Mouse (Mus musculus) spleen, adult 12 weeks (tissue): ENCODE measurements at regions not wholly inside any gene's neighbourhood (a gene's known extent, or its start where the extent isn't known, plus 50 kb on each side); places are given as distances from the start of the nearest gene placed in this dataset.
A peak's percentile ranks its signal among the peaks of the same experiment; 100 is the strongest.
"Not testable (repeated sequence)": the region's sequence is repeated elsewhere in the genome, so short reads cannot be mapped to it uniquely, and the experiment has no call there.

Experiments
- DNase-seq: peaks from one replicate; pipeline ENCODE4 v3.0.0; 2022; ENCODE audit warnings: low spot score

- no peak for DNase-seq
Observed at GRCm38 (mm10) chr16:93341791-93342190, 262.1 kb downstream of the Setd4 start.

DNA sequence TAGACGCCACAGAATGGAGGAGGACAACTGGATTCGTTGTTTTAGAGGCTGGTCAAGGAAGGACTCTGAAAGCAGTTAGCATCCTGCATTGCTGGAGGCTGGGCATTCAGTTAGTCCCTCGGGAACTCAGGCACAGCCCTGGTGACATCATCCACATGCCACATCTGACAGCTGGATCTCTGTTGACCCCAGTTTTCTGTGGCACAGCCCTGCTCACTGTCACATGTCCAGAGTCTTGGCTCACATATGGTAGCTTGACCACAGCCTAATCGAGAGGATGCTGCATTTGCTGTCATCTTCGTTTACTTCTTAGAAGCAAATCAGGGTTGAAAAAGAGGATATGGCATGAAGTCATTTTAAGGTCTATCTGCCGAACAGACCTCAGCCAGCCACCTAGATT, 265.1 kb downstream of the Setd4 start:
- DNase-seq = no peak

DNA sequence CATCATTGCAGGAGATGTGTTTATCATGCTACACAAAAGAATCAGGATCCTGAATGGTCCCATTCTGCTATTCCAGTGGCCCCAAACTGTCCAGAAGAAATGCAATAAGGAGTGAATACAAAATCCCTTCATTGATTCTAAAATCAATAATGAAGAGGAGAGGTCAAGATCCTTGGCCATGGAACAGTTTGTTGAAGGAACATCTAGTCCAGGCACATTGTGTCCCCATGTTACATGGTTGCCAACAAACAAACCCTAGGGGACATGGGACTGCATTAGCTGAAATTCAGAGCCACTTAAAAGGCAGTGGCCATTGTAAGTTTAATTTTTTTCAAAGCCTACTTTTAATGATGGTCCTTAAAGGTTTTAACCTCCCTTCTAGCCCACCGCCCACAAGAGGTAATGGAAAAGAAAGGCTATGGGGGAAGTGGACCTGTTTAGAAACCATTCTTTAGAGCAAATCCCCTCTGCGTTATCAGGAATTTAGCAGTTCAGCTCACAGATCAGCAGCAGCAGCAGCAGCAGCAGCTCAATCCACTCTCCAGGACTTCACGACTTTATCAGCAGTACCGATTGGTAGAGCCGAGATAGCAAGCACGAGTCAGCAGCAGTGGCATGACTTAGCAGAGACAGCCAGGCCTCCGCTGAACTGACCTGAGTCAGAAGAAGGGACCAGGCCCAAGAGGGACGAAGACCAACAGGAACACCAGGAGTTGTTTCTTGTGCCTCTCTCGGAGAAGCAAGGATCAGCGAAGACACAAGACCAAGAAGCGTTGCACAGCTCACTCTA, 268.3 kb downstream of the Setd4 start:
- DNase-seq = no peak

DNA sequence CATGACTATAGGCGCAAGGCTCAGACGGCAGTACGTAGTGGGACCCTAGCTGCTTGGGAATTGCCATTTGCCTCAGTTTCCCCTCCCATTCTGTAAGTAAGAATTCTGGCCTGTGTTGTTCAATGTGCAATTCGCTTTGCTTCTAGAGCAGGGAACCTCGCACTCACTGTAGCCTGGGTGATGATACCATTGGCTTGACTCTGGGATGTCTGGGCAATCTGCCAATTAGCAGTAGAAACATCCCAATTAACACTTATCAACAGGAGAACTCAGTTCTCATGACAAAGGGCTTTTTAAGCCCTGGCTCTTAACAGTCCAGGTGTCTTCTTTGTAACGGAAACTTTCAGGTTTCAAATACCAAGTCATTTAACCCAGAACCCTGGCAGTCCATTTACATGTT, 270.2 kb downstream of the Setd4 start:
- no peak for DNase-seq

DNA sequence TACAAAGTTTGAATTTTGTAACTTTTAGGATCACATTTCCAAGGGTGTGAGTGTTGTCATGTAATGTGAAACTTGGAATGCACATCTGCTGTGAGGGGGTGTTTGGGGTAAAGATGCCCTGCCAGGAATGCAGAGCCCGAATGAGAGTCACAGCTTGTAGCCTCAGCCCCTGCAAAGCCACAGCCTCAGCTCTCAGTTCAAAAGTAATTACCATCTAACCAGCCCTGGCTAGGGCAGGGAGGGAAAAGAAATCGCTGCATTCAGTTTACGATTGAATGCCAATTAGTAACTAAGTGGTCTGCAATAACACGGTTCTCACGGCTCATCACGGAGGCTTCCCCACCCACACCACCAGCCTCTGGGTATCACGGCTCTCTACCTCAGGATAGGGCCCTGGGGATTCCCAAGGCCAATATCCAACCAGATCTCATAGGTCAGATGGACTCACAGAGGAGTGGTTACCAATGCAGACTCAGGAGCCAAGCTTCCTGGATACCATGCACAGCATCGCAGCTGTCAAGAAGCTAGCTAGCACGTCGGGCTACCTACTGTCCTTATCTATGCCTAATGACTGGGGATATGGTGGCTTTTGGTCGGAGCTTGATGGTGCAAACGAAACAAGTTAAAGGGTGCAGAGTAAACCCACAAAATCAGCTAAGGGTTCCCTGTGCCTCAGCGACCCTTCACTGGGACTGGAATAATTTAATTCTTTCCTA, 275.0 kb downstream of the Setd4 start:
- DNase-seq = no peak

DNA sequence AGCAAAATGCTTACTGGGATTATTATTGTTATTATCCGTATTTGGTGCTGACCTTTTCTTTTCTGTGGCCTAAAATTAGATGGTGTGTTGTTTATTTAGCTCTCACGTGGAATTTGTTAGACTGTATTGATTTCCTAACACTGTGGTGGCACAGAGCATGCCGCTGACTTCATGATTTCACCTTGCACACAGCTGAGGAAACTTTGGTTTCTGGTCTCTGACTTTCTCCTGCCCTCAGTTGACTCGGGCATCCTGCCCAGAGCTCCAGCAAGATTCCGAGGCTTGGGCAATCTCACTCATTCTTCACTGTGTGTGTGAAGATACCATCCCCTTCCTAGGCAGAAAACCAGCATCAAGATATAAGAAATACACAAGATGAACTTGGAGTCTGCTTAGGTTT, 279.0 kb downstream of the Setd4 start:
- DNase-seq = no peak

- DNase-seq = no peak
Observed at GRCm38 (mm10) chr16:93323172-93323571, 280.7 kb downstream of the Setd4 start.

DNA sequence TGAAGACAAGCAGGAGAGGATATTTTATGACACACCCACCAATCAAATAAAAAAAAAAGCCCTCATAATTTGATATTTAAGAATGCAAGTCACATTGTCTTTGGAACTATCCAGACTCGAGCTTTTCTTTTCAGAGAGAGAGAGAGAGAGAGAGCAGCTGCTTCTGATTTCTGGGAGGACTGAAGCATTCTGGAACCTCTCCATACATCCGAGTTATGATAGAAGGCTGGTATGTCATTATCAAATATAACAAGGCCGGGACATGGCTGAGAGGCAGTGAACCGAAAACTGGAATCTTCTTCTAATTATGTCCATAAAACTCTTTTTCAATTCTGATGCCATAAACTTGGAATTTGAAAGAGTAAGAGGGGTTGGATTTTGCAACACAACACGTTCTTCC, 284.3 kb downstream of the Setd4 start:
- no peak for DNase-seq

- DNase-seq = no peak
Observed at GRCm38 (mm10) chr16:93311644-93312043, 292.2 kb downstream of the Setd4 start.

- no peak for DNase-seq
Observed at GRCm38 (mm10) chr16:93308666-93309360, 295.1 kb downstream of the Setd4 start.

- no peak for DNase-seq
Observed at GRCm38 (mm10) chr16:93306951-93307350, 296.9 kb downstream of the Setd4 start.

GRCm38 (mm10) chr16:93306140-93306539, 297.7 kb downstream of the Setd4 start:
- DNase-seq = not testable (repeated sequence)

- no peak for DNase-seq
Observed at GRCm38 (mm10) chr16:93294430-93294829, 309.4 kb downstream of the Setd4 start.

- DNase-seq = peak; percentile 21
Observed at GRCm38 (mm10) chr16:93292965-93293653, 310.8 kb downstream of the Setd4 start.

DNA sequence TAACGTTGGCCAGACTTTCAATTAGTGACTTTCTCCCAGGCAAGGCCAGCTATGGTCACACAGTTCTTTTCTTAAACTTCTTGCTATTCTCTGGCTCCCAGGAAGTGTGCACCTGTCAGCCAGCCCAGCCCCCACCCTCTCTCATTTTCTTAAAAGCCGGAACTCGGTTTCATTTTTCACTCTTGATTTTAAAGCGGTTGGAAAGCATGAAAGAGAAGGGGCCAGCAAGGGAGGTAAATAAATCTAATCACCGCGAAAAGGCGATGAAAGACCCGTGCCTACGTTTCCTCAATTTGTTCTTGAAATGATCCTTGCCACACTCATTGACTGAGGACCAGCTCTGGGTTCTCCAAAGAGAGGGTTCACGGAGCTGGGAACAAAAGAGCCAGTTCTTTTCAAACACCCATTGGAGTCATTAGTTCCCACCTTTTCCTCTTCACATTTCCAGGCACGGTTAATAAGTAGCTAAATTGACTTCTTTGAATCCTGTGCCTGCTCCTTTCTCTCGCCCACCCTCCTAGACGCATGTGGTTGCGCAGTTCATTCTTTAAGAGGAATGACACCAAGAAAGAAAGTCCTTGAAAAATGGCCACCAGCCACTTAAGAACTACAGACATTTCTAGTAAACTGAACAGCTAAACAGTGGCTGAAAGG, 311.6 kb downstream of the Setd4 start:
- DNase-seq = no peak

GRCm38 (mm10) chr16:93288036-93288435, 315.8 kb downstream of the Setd4 start:
- no peak for DNase-seq

DNA sequence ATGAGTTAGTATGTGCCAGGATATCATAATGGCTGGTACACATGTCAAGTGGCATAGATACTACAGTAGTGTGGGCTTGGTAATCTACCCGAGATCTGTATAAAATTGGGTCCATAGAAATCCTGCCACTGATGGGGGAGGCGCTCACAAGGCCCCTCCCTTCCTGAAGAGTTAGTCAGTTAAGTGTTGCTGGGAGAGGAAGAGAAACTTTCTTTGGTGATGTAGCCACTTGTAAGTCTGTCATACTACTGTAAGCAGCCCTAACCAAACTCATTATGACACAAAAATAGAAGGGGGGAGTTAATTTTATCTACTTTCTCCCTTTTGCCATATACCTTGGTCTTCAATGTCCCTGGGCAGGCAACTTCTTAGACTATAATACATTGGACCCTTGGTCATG, 316.3 kb downstream of the Setd4 start:
- DNase-seq = no peak

GRCm38 (mm10) chr16:93286816-93287215, 317.0 kb downstream of the Setd4 start:
- no peak for DNase-seq

GRCm38 (mm10) chr16:93285191-93285590, 318.7 kb downstream of the Setd4 start:
- DNase-seq = no peak

DNA sequence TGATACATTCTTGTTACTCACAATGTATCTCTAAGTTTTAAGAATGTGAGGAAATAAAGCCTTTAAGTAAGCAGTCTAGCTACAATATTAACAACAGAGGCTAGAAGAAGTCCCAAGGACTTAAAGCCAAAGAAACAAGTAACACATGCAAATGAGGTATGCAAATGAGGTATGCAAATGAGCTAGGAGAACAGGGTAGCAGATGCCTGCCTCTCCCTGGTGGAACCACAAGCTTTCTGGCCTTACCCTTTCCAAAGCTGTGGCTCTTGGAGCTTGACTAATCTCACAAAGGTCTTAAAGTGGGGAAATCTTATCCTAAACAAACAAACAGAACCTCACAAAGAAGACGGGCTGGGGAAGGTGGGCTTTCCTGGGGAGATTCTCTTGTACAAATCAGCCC, 322.1 kb downstream of the Setd4 start:
- DNase-seq = no peak

DNA sequence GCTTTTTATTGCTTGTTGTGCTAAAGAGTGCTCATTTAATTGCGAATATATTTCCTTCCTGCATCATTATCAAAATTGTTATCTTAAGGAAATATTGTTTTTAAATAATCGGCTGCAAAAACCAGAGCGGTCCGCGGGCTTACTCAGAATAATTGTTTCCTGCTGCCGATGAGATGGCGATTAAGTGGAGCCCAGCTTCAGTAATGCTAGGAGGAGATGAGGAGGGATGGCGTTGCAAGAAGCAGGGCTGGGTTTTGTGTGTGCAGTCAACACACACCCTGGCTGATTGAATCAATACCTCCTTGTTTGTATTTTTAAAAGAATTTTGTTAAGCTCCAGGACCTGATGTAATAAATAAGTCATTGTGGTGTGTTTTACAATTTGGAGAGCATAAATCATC, 331.2 kb downstream of the Setd4 start:
- DNase-seq = no peak

DNA sequence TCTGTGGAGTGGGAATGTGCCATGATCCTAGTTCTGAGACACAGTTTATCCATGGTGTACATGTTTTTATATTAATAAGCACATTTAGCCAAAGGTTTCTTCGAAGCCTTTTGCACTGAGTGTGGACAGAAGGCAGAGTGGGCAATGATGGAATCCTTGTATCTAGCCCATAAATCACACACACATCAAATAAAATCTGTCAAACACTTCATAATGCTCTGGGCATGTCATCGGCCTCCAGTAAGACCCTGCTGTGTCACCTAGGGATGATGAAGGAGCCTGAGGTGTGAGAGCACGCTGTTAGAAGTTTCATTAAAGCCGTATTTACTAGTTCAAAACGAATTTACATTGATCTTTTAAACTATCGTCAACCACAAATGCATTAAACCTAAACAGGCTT, 331.7 kb downstream of the Setd4 start:
- DNase-seq = no peak
